Mouse (Mus musculus) testis, adult 2 months (tissue): Measurements from ENCODE around the gene Plcg2.

Experiments
- CTCF ChIP-seq: fragments of 200-500 bp; IDR thresholded peaks from 2 replicates; pipeline ENCODE4 v1.5.1; 2012; ENCODE audit warnings: low read depth, mild to moderate bottlenecking, inconsistent platforms, low read length, moderate library complexity; ENCODE audit not compliant: control insufficient read depth, insufficient read depth, insufficient replicate concordance
- POLR2A ChIP-seq: fragments of 200-500 bp; IDR thresholded peaks from 2 replicates; pipeline ENCODE4 v1.6.1; 2012; ENCODE audit warnings: low read depth, mild to moderate bottlenecking, inconsistent platforms, low read length, moderate library complexity; ENCODE audit not compliant: control insufficient read depth

GRCm38 (mm10) chr8:117660358-117661031 is 162.4 kb downstream of the Plcg2 start:
- TF ChIP-seq CTCF (no peak), POLR2A (no peak)
